Mouse (Mus musculus) embryo, embryonic 11.5 days (tissue): Measurements from ENCODE around the gene Defb11.
"Not testable (repeated sequence)": the region's sequence is repeated elsewhere in the genome, so short reads cannot be mapped to it uniquely, and the experiment has no call there.

Source experiments
- DNase-seq: peaks from one replicate; pipeline ENCODE4 v3.0.0-alpha.2; 2012; ENCODE audit warnings: low read depth, low spot score

Gene Defb11

DNA sequence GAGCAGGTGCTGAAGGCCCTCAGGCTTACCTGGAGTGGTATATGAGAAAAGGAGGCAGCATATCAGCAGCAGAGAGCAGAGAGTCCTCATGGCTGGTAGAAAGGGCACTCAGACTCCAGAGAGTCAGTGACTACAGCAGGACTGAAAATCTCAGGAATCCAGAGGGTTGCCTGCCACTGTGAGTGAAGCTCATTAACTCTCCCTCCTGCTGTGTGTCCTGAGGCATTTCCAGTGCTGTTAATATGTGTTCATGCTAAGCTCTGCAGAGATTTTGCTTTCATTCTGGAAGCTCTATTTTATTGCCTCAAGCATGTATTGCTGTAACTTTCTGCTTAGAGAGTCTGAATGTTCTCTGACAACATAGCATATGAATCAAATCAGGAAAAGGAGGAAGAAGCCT, at the start of gene Defb11:
TSS of gene Defb11 (minus strand) at position 123 of the 400 bp plus-strand sequence.
- not testable (repeated sequence) for DNase-seq

DNA sequence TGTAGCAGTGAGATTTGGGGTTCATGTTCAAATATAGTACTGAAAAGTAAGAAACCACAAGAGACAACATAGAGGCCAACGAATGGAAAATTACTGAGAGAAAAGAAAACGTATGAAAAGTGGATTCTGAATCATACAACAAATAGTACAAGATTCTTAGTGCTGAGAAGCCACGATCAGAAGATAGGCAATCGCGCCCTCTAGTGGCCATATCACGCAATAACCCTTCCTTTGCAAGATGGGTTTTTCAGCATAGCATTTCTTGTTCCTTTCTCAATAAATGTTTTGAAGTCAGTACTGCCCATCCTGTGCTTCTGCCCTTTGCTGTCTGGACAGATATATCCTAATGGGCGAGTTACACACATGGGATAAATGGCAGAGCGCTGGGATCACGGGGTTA, 49.1 kb upstream of the Defb11 start:
- DNase-seq: peak; percentile 27

DNA sequence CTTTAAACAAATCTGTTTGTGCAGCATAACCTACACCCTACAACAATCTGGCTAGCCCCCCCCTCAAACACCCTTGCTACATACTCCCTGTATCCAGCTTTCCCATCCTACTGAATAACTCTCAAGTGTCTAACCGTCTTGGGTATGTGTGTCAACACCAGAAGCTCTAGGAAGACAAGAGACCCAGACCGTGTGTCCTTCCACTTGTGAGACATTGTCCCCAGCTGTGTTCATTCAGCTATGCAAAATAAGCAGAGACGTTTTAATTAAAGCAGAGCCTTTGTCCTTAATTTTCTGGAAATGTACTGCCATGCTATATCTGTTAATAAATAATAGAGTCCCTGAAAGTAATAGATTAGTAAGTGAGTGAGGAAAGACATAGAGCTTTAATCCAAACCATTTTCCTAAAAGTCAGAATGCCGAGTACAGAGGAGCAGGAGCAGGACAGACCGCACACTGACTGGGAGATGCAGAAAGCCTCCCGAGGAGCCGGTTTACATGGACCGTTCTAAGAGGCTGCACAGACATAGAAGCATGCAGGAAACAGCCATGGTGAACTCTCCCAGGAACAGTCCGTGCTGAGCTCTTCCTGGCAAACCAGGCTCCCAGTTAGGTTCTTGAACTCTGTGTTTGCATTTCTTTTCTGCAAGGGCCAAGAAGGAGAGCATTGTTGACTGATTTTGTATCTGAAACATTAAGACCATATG, 41.3 kb upstream of the Defb11 start:
- no peak for DNase-seq

GRCm38 (mm10) chr8:21946462-21946861, 40.2 kb upstream of the Defb11 start, which contains the start of gene Defb13:
Defb13 (plus strand) TSS chr8:21946762.
- DNase-seq: no peak

GRCm38 (mm10) chr8:21938052-21938451, 31.8 kb upstream of the Defb11 start, which contains the start of gene Defb35:
Defb35 (plus strand) TSS chr8:21938352.
- DNase-seq: not testable (repeated sequence)

- no peak for DNase-seq
These were observed 26.4 kb upstream of the Defb11 start, which contains the start of gene Defb15 for GRCm38 (mm10) chr8:21932610-21933009. Defb15 (minus strand) TSS chr8:21932710.

DNA sequence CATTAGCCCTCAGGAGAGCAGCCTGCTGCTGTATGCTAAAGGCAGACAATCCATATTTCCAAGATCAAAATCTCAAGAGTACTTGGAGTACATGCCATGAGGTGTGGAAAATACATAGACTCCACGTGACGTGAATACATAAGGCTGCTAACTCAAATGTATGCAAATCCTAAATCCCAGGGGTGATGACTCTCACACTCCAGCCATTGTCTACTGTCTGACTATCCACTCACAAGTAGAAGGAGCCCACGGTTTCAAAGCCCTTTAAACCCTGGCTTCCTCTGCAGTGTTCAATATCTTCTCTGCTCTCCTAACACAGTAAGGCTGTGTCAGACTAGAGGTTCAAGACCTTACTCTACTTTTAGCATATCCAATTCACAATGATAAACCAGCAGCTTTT, 24.5 kb upstream of the Defb11 start:
- DNase-seq: not testable (repeated sequence)

- no peak for DNase-seq
These were observed 9.4 kb upstream of the Defb11 start for GRCm38 (mm10) chr8:21915625-21916024.

GRCm38 (mm10) chr8:21912554-21912953, 6.3 kb upstream of the Defb11 start:
- DNase-seq: no peak

GRCm38 (mm10) chr8:21911931-21912330, 5.7 kb upstream of the Defb11 start:
- DNase-seq: no peak

GRCm38 (mm10) chr8:21885321-21885720, 20.9 kb downstream of the Defb11 start, which contains the start of gene Defb9:
Defb9 (minus strand) TSS chr8:21885421.
- DNase-seq: not testable (repeated sequence)

GRCm38 (mm10) chr8:21858586-21858985, 47.6 kb downstream of the Defb11 start, which contains the start of gene Defb10:
Defb10 (plus strand) TSS chr8:21858901.
- not testable (repeated sequence) for DNase-seq
